Mouse (Mus musculus): ENCODE measurements at regions not wholly inside any gene's neighbourhood (a gene's known extent, or its start where the extent isn't known, plus 50 kb on each side); places are given as distances from the start of the nearest gene placed in this dataset.

- no peak for ATAC-seq (replicated peaks; ENCODE audit: low read depth, poor library complexity, severe bottlenecking)
These were observed 58.8 kb upstream of the Sh3bp4 start for GRCm38 (mm10) chr1:89011454-89011853.

DNA sequence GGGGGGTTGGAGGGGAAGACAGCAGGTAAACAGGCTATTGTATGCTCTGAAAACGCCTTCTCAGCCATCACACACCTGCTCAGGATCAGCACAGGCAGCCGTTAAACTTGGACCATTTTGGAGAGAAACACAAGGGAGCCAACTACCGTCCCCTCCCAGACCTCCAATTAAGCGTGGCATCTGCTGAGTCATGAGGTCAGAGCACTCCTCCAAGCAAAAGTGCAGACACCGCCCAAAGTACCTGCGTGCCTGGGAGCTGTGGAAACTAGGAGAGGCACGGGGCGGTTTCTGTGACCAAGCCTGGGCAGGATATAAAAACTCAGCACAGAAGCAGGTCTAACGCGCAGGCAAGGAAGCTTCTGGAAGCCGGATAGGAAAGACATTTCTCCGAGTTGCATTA lies 54.8 kb upstream of the Sh3bp4 start:
- ATAC-seq (replicated peaks; ENCODE audit: low read depth, poor library complexity, severe bottlenecking) = peak; percentile 77

DNA sequence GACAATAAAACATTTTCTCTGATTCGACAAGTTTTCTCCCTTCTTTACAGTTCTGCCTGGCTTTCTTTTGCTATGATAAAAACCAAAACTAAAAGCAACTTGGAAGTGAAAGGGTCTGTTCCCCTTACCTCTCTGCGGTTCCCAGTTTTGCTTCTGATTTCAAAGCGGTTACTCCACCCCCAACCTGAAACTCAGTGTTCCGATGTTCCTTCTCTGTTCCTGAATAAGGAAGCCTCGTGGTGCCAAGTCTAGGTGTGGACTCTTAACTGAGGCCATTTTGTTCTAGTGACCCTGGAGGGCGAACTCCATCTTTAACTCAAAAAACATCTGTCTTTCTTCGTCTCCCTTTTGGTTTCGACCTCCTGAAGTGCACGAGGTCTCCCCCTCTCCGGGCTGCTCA lies 54.4 kb upstream of the Sh3bp4 start:
- peak; percentile 89 for ATAC-seq (replicated peaks; ENCODE audit: low read depth, poor library complexity, severe bottlenecking)

DNA sequence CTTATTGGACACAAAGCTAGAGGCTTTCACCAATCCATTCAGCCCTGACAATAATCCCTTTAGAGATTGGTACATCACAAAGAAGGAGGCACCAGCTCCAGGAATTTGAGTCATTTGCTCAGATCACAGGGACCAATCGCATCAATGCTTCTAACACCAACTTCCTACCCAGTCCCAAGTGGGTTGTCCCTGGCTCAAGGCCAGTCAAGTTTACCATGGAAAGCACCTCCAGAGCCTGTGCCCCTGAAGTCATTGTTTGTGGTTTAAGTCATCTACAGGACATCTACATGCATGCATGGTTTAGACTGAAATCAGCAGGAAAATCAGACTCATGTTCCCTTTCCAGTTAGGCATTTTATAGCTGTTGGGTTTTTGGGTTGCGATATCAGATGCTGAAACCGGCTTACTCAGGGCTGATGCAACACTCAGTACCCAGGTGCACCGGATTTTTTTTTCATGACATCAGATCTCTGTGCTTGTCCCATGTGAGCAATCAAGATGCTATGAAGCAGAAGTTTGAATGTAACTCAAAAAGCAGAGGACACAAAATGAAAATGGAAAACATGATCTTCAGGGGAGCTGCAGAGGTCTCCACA lies 50.3 kb upstream of the Sh3bp4 start:
- no peak for ATAC-seq (replicated peaks; ENCODE audit: low read depth, poor library complexity, severe bottlenecking)
